34 mouse cellular contexts compared by ENCODE assay signal in the genomic region with DNA sequence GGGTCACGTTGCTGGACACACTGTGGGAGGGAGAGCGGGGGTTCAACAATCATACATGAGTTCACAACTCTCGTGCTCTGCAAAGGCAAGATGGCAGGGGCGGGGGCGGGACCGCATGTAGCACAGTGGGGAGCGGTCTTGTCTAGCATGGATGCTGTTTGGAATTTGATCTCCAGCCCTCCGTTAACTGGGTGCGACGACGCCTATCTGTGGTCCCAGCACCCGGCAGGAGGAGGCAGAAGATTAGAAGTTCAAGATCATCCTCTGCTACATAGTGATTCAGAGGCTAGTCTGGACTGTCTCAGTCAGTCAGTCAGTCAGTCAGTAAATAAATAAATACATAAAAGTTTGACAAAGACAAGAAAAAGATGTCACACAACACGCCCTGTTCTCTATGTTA. TPM values are rescaled to one million over a fixed set of nuclear protein-coding genes. Genes with fewer than 3 reads are reported as not detected.
"Had no signal": no experiment of that assay in that cellular context is flagged by ENCODE, and none has a peak within 500 bp of the region (broad histone marks: within the 10 kb centered on the region; RNA-seq: fewer than 3 reads in every experiment).

No protein-coding gene starts in this region.

- H3K4me3 ChIP-seq: heart, adult 2 months; heart, embryonic 13.5 days; heart, embryonic 15.5 days; hindbrain, embryonic 13.5 days; hindbrain, embryonic 15.5 days; kidney, embryonic 15.5 days; limb, embryonic 13.5 days; limb, embryonic 15.5 days had no signal

- H3K4me1 ChIP-seq: heart, embryonic 13.5 days; heart, embryonic 15.5 days; hindbrain, embryonic 13.5 days; hindbrain, embryonic 15.5 days; kidney, embryonic 15.5 days; limb, embryonic 13.5 days; limb, embryonic 15.5 days had no signal

- H3K27ac ChIP-seq: heart, adult 2 months; heart, embryonic 13.5 days; heart, embryonic 15.5 days; hindbrain, embryonic 13.5 days; hindbrain, embryonic 15.5 days; hindbrain, postnatal 0 days; kidney, embryonic 15.5 days; kidney, postnatal 0 days; limb, embryonic 13.5 days; limb, embryonic 15.5 days; liver, embryonic 14.5 days had no signal

- H3K9ac ChIP-seq: heart, embryonic 13.5 days; heart, embryonic 15.5 days; hindbrain, embryonic 13.5 days; hindbrain, embryonic 15.5 days; kidney, embryonic 15.5 days; limb, embryonic 13.5 days; limb, embryonic 15.5 days; liver, embryonic 14.5 days had no signal

- H3K4me2 ChIP-seq: heart, embryonic 11.5 days; heart, embryonic 13.5 days; heart, embryonic 15.5 days; hindbrain, embryonic 13.5 days; hindbrain, embryonic 15.5 days; kidney, embryonic 15.5 days; limb, embryonic 13.5 days; limb, embryonic 15.5 days had no signal

- H3K9me3 ChIP-seq: heart, embryonic 13.5 days; heart, embryonic 15.5 days; hindbrain, embryonic 13.5 days; hindbrain, embryonic 15.5 days; kidney, embryonic 15.5 days; limb, embryonic 13.5 days; limb, embryonic 15.5 days had no signal

- H3K36me3 ChIP-seq: heart, embryonic 13.5 days; heart, embryonic 15.5 days; hindbrain, embryonic 13.5 days; hindbrain, embryonic 15.5 days; kidney, embryonic 15.5 days; limb, embryonic 13.5 days; limb, embryonic 15.5 days had no signal

- DNase-seq: gastrocnemius, postnatal 14 days; gastrocnemius, postnatal 36 days; heart, adult 11 months; heart, adult 2 months; heart, postnatal 14 days; heart, postnatal 36 days; kidney, postnatal 14 days; layer of hippocampus, adult 9-11 months; layer of hippocampus, postnatal 36 days; left cerebral cortex, postnatal 4 days had no signal

- ATAC-seq: hindbrain, postnatal 0 days; intestine, embryonic 16.5 days had no signal

- H3K27me3 ChIP-seq: heart, embryonic 15.5 days; hindbrain, embryonic 13.5 days; hindbrain, embryonic 15.5 days; kidney, embryonic 15.5 days; limb, embryonic 13.5 days; limb, embryonic 15.5 days had no signal

RNA-seq across cellular contexts. Expression of a gene that starts 14.0 kb away (rescaled TPM):
- total RNA-seq: heart, adult 2 months; heart, postnatal 14 days; hematopoietic stem cell, adult 5-6 weeks; left cerebral cortex, postnatal 10 days; left cerebral cortex, postnatal 4 days had no signal
- polyA plus RNA-seq: heart, adult 2 months; heart, embryonic 13.5 days; hindbrain, embryonic 11.5 days; intestine, embryonic 14.5 days; kidney, postnatal 0 days; limb, embryonic 11.5 days; limb, embryonic 13.5 days; liver, embryonic 14.5 days had no signal

RNA-seq across cellular contexts. Expression of a gene that starts 27.4 kb away (rescaled TPM):
- total RNA-seq: gastrocnemius, adult 8-10 months; heart, adult 2 months; heart, postnatal 14 days; heart, postnatal 36 days; layer of hippocampus, adult 18-20 months; layer of hippocampus, postnatal 14 days; left cerebral cortex, adult 18-20 months; left cerebral cortex, adult 8-10 months; left cerebral cortex, postnatal 10 days; left cerebral cortex, postnatal 25 days had no signal
- polyA plus RNA-seq: heart, embryonic 15.5 days; heart, postnatal 0 days; limb, embryonic 11.5 days had no signal
